Mouse (Mus musculus) c-Kit-positive CD71-positive TER-119-positive erythroid progenitor cells, embryonic 14.5 days (primary cell): ENCODE data around the gene Ppm1l.

Experiments used
- DNase-seq: peaks from one replicate; pipeline ENCODE4 v3.0.0-alpha.2; 2013; ENCODE audit warnings: low spot score

The Ppm1l gene

DNA sequence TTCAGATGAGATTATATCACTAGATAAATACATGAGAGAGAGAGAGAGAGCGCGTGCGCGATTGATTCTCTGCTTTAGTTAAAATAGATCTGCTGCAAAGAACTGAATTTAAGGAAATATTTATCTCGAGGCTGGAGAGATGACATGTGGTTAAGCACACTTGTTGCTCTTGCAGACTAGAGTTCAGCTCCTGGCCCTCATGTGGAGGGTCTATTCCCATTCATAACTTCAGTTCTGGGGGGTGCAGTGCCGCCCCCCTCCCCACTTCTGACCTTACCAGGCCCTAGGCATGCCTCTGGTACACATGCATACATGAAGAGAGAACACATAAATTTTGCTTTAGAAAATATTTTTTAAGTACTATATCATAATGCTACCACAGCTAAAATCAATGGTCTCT, 280.6 kb downstream of the Ppm1l start:
- no peak for DNase-seq

DNA sequence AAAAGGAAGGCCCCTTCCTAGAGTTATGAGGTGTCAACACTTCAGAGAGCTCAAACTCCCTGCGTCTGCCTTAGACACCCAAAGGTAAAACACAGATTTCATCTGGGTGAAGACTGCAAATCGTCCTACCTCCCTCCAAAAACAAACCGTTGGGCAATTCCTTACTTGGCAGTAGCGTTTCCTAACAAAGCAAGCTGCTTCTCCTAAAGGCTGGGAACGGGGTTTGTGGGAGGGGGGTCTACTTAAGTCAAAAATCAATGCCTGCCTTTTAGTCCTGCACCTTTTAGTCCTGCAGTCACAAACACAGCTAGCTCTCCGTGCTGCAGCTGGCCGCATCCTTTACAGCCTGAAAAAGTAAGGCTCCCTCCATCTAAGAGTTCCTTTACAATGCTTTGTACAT, 281.2 kb downstream of the Ppm1l start:
- no peak for DNase-seq

DNA sequence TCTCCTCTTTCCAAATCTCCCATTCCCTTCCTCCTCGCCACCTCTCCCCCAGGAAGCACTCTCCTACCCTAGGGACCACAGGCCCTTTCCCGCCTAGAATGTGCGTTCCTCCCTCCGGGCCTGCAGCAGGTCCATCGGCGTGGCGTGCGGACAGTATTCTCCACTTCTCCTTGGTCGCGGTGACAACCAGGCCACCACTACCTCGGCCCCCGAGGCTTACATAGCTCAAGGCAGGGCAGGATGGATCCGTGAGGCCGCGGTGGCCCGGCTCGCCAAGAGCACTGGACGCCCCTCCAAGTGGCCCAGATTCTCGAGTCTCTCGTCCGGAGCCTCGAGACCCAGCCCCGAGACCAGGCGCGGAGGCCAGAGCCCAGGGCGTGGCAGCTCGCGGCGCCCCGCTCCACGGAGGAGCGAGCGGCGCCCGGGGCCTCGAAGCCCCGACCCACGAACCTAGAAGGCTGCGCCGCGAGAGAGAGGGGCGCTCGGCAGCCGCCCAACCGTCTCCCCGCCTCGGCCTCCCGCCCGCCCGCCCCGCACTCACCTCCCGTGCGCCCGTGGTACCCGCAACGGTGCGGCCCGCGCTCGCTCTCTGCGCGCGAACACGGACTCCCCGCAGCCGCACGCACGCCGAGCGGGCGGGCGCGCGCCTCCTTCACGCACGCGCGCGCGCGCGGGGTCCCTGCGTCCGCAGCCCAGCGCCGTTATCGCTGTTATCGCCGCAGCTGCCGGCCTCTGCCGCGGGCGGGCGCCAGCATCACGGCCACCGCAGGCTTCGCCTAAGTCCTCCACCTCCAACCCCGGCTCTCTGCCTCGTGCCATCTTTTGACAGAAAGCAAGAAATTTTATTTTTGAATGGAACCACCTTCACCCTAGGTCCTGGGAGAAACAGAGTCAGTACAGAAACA, 281.9 kb downstream of the Ppm1l start, which contains the start of gene B3galnt1:
TSS of gene B3galnt1 (minus strand) at position 700 of the 905 bp plus-strand sequence.
- DNase-seq, result no peak

GRCm38 (mm10) chr3:69599166-69599500, 282.5 kb downstream of the Ppm1l start:
- no peak for DNase-seq

GRCm38 (mm10) chr3:69606923-69607322, 290.3 kb downstream of the Ppm1l start:
- DNase-seq, result no peak

- DNase-seq, result no peak
Measured at GRCm38 (mm10) chr3:69607468-69607867, 290.8 kb downstream of the Ppm1l start.

DNA sequence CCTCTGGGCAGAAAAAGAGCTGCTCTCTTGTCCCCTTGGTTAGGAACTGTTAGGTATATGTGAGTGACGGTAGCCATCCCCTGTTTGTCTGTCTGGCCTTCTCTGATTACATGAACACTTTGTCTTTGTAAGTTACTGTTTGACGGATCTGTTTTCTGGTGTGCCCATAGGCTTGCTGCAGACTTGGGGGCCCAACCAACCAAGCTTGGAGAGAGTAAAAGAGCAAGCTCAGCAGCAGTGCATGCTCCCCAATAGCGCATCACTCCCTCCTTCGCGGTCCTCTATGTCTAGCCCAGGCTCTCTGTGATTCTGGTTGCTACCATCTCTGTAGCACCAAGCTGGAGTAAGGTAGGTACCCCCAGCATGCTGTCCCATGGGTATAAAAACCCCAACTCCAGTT, 291.2 kb downstream of the Ppm1l start:
- DNase-seq, result no peak
